8 mouse cellular contexts compared by ENCODE assay signal in genomic region chr16:91546391-91546835, GRCm38 (mm10). TPM values are rescaled to one million over a fixed set of nuclear protein-coding genes. Genes with fewer than 3 reads are reported as not detected.
DNase-seq lines count a peak whose midpoint lies in the region; ATAC-seq and TF ChIP-seq lines count a peak whose summit lies in the region.

No protein-coding gene starts in this region.

- TF ChIP-seq EP300 in liver, postnatal 0 days (IDR thresholded peaks at IDR 0.05; ENCODE audit: low read depth) = no peak

- peaks cover 3% of the 10 kb centered on the region; the same call in 1 of the 2 replicates for H3K4me1 ChIP-seq in cortical plate, adult 2 months (ENCODE audit: control insufficient read depth, insufficient read depth, low read length)
- H3K4me1 ChIP-seq in hindbrain, embryonic 11.5 days (replicated peaks; ENCODE audit: control insufficient read depth, insufficient read depth, low read length) = no peaks in the 10 kb centered on the region; the same call in 1 of the 2 replicates
- H3K4me1 ChIP-seq in liver, postnatal 0 days (ENCODE audit: insufficient read depth) = peaks cover 51% of the 10 kb centered on the region
- peaks cover 34% of the 10 kb centered on the region for H3K4me1 ChIP-seq in neural tube, embryonic 13.5 days (replicated peaks)

- ATAC-seq in hindbrain, embryonic 11.5 days (ENCODE audit: low FRiP score) = peak; percentile 51; the same call in 1 of the 2 replicates
- peak; percentile 68 for ATAC-seq in liver, postnatal 0 days
- ATAC-seq in neural tube, embryonic 13.5 days (ENCODE audit: low read depth) = peak; percentile 47

- peak overlapping the region; percentile 89 for H3K9ac ChIP-seq in hindbrain, embryonic 11.5 days (ENCODE audit: low read depth, low read length)
- peak overlapping the region; percentile 95 for H3K9ac ChIP-seq in liver, postnatal 0 days (replicated peaks)
- peak overlapping the region; percentile 96 for H3K9ac ChIP-seq in neural tube, embryonic 13.5 days

- H3K27ac ChIP-seq in left cerebral cortex, adult 2 months = peak overlapping the region; percentile 44
- no peak overlapping the region; the same call in 1 of the 2 replicates for H3K27ac ChIP-seq in cortical plate, adult 2 months (ENCODE audit: insufficient read depth, low read length)
- H3K27ac ChIP-seq in hindbrain, embryonic 11.5 days (ENCODE audit: low read depth, low read length) = no peak overlapping the region
- H3K27ac ChIP-seq in liver, postnatal 0 days (ENCODE audit: low read depth) = peak overlapping the region; percentile 96
- 0 out of 2 replicates have a peak overlapping the region, but pooled peaks have one; percentile 59 for H3K27ac ChIP-seq in neural tube, embryonic 13.5 days (replicated peaks)

- intact Hi-C loops in left cerebral cortex, adult 2 months (cut with DNase I) = no loop called here

- peak overlapping the region; percentile 96 for H3K4me3 ChIP-seq in left cerebral cortex, adult 2 months
- H3K4me3 ChIP-seq in cortical plate, adult 2 months (ENCODE audit: insufficient read depth, low read length) = peak overlapping the region; percentile 78
- H3K4me3 ChIP-seq in hindbrain, embryonic 11.5 days (ENCODE audit: low read depth, low read length) = peak overlapping the region; percentile 73
- H3K4me3 ChIP-seq in liver, postnatal 0 days (ENCODE audit: low read depth, low read length) = peak overlapping the region; percentile 86
- peak overlapping the region; percentile 86 for H3K4me3 ChIP-seq in neural tube, embryonic 13.5 days

- no peak for DNase-seq in left cerebral cortex, adult 2 months (ENCODE audit: extremely low spot score in 1 of 2, low spot score in 2 of 2)
- DNase-seq in left cerebral cortex, adult 11 months (ENCODE audit: low spot score) = no peak
- no peak for DNase-seq in hindbrain, embryonic 11.5 days (ENCODE audit: low spot score)
- DNase-seq in liver, postnatal 0 days = peak; percentile 67
- no peak for DNase-seq in frontal cortex, postnatal 36 days (ENCODE audit: low spot score in 2 of 2)
- no peak for DNase-seq in MN1 (ENCODE audit: low spot score)

- H3K4me2 ChIP-seq in hindbrain, embryonic 11.5 days (replicated peaks; ENCODE audit: low read depth, low read length) = peak overlapping the region; percentile 89
- H3K4me2 ChIP-seq in liver, postnatal 0 days (ENCODE audit: low read depth, low read length) = peak overlapping the region; percentile 89
- peak overlapping the region; percentile 70 for H3K4me2 ChIP-seq in neural tube, embryonic 13.5 days

- H3K9me3 ChIP-seq in hindbrain, embryonic 11.5 days (ENCODE audit: control insufficient read depth, low read length) = no peaks in the 10 kb centered on the region
- no peaks in the 10 kb centered on the region for H3K9me3 ChIP-seq in liver, postnatal 0 days (ENCODE audit: low read length)
- no peaks in the 10 kb centered on the region for H3K9me3 ChIP-seq in neural tube, embryonic 13.5 days

- WGBS in hindbrain, embryonic 11.5 days = 19% methylated on average over 14 of the region's 14 CpGs
- WGBS in liver, postnatal 0 days (ENCODE audit: insufficient replicate concordance) = 4% methylated on average over 14 of the region's 14 CpGs
- WGBS in neural tube, embryonic 13.5 days = 10% methylated on average over 14 of the region's 14 CpGs

- H3K27me3 ChIP-seq in hindbrain, embryonic 11.5 days (ENCODE audit: control insufficient read depth, insufficient read depth, low read length) = no peaks in the 10 kb centered on the region
- H3K27me3 ChIP-seq in liver, postnatal 0 days (ENCODE audit: insufficient read depth, low read length) = no peaks in the 10 kb centered on the region
- H3K27me3 ChIP-seq in neural tube, embryonic 13.5 days = no peaks in the 10 kb centered on the region

- no peak for TF ChIP-seq CTCF in left cerebral cortex, adult 2 months (IDR thresholded peaks at IDR 0.05)
- TF ChIP-seq CTCF in cortical plate, adult 2 months (IDR thresholded peaks at IDR 0.05; ENCODE audit: extremely low read depth, insufficient read depth, low read length) = no peak
- no peak for TF ChIP-seq CTCF in liver, postnatal 0 days (IDR thresholded peaks at IDR 0.05; ENCODE audit: low read depth)

- no peaks in the 10 kb centered on the region for H3K36me3 ChIP-seq in hindbrain, embryonic 11.5 days (ENCODE audit: control insufficient read depth, insufficient read depth, low read length)
- peaks cover 6% of the 10 kb centered on the region; the same call in 1 of the 2 replicates for H3K36me3 ChIP-seq in liver, postnatal 0 days (replicated peaks; ENCODE audit: insufficient read depth, low read length)
- no peaks in the 10 kb centered on the region for H3K36me3 ChIP-seq in neural tube, embryonic 13.5 days

- no peak for TF ChIP-seq POLR2A in cortical plate, adult 2 months (IDR thresholded peaks at IDR 0.05; ENCODE audit: extremely low read depth, insufficient read depth, low read length)

RNA-seq across cellular contexts. Expression of gene Ifngr2, which starts 0.5 kb away (rescaled TPM):
- total RNA-seq in left cerebral cortex, adult 2 months (2021) = 10 to 100 TPM; 30.0 to 32.7 TPM
- polyA plus RNA-seq in cortical plate, adult 2 months (2012; rRNA removed) = 31.6 and 32.9 TPM in 2 replicates
- 35.1 and 36.8 TPM in 2 replicates for polyA plus RNA-seq in hindbrain, embryonic 11.5 days (2014; fragmentation: Nextera tagmentation; extraction: Ambion mirVana)
- 18.2 and 20.8 TPM in 2 replicates for polyA plus RNA-seq in liver, postnatal 0 days (2015; fragmentation: Nextera tagmentation; extraction: Ambion mirVana)
- 59.4 and 75.3 TPM in 2 replicates for polyA plus RNA-seq in neural tube, embryonic 13.5 days (2015; fragmentation: Nextera tagmentation; extraction: Ambion mirVana)

RNA-seq across cellular contexts. Expression of gene Tmem50b, which starts 51.2 kb away (rescaled TPM):
- 10 to 100 TPM; 84.1 to 88.0 TPM for total RNA-seq in left cerebral cortex, adult 2 months (2021)
- polyA plus RNA-seq in cortical plate, adult 2 months (2012; rRNA removed) = 91.1 and 96.8 TPM in 2 replicates
- 54.7 and 55.9 TPM in 2 replicates for polyA plus RNA-seq in hindbrain, embryonic 11.5 days (2014; fragmentation: Nextera tagmentation; extraction: Ambion mirVana)
- 8.6 and 9.8 TPM in 2 replicates for polyA plus RNA-seq in liver, postnatal 0 days (2015; fragmentation: Nextera tagmentation; extraction: Ambion mirVana)
- polyA plus RNA-seq in neural tube, embryonic 13.5 days (2015; fragmentation: Nextera tagmentation; extraction: Ambion mirVana) = 85.6 and 96.8 TPM in 2 replicates

Comparison
In these comparisons a context has a peak if more than half of its experiments do, and no peak if none do; other contexts are left out.
1. H3K27ac ChIP-seq: peak in left cerebral cortex, adult 2 months (single experiment), liver, postnatal 0 days (single experiment) and neural tube, embryonic 13.5 days (single experiment); none in cortical plate, adult 2 months (single experiment) and hindbrain, embryonic 11.5 days (single experiment).
2. Peak in every context shown above with its lines, with median percentiles within 50 percentile points of each other: H3K4me3 ChIP-seq, ATAC-seq, H3K4me2 ChIP-seq and H3K9ac ChIP-seq.